Mouse (Mus musculus) NIH3T3 (cell line): Measurements from ENCODE around the gene Grik2.
"Not testable (repeated sequence)": the region's sequence is repeated elsewhere in the genome, so short reads cannot be mapped to it uniquely, and the experiment has no call there.

Experiments
- DNase-seq: peaks from one replicate; pipeline ENCODE4 v3.0.0-alpha.2; 2012; ENCODE audit warnings: low read depth

The Grik2 gene

GRCm38 (mm10) chr10:49319880-49320279 lies 468.7 kb downstream of the Grik2 start:
- peak; percentile 64 for DNase-seq

GRCm38 (mm10) chr10:49256247-49256939 lies 532.2 kb downstream of the Grik2 start:
- peak; percentile 45 for DNase-seq

GRCm38 (mm10) chr10:49237356-49237755 lies 551.2 kb downstream of the Grik2 start:
- not testable (repeated sequence) for DNase-seq

GRCm38 (mm10) chr10:49236844-49237243 lies 551.7 kb downstream of the Grik2 start:
- DNase-seq = not testable (repeated sequence)

- DNase-seq = no peak
Observed at GRCm38 (mm10) chr10:49220096-49220495, 568.5 kb downstream of the Grik2 start.

- DNase-seq = no peak
Observed at GRCm38 (mm10) chr10:49219631-49220030, 568.9 kb downstream of the Grik2 start.

GRCm38 (mm10) chr10:49191773-49192371 lies 596.7 kb downstream of the Grik2 start:
- peak; percentile 51 for DNase-seq

- peak; percentile 72 for DNase-seq
Observed at GRCm38 (mm10) chr10:49191291-49191690, 597.3 kb downstream of the Grik2 start.

GRCm38 (mm10) chr10:49154134-49154533 lies 634.4 kb downstream of the Grik2 start:
- no peak for DNase-seq

- DNase-seq = peak; percentile 61
Observed at GRCm38 (mm10) chr10:49151496-49151895, 637.1 kb downstream of the Grik2 start.

- DNase-seq = no peak
Observed at GRCm38 (mm10) chr10:49149714-49150113, 638.9 kb downstream of the Grik2 start.

GRCm38 (mm10) chr10:49142658-49143057 lies 645.9 kb downstream of the Grik2 start:
- DNase-seq = no peak

- no peak for DNase-seq
Observed at GRCm38 (mm10) chr10:49136816-49137215, 651.8 kb downstream of the Grik2 start.

GRCm38 (mm10) chr10:49131311-49131710 lies 657.3 kb downstream of the Grik2 start:
- DNase-seq = no peak

- peak; percentile 66 for DNase-seq
Observed at GRCm38 (mm10) chr10:49050339-49050738, 738.2 kb downstream of the Grik2 start.

GRCm38 (mm10) chr10:49049391-49049790 lies 739.2 kb downstream of the Grik2 start:
- DNase-seq = peak; percentile 22
